Mouse (Mus musculus) embryonic fibroblast, embryonic 13.5 days (primary cell): ENCODE data around the gene Wdr1.

Experiments used
- CTCF ChIP-seq: IDR thresholded peaks from 2 replicates; pipeline ENCODE4 v1.5.1; 2011; ENCODE audit warnings: mild to moderate bottlenecking, control low read depth, low read length, moderate library complexity, borderline replicate concordance; ENCODE audit not compliant: insufficient read depth
- POLR2A ChIP-seq: IDR thresholded peaks from 2 replicates; pipeline ENCODE4 v1.6.1; 2011; ENCODE audit warnings: low read depth, mild to moderate bottlenecking, control low read depth, low read length, moderate library complexity

GRCm38 (mm10) chr5:38488026-38488425 lies 75.0 kb downstream of the Wdr1 start:
- TF ChIP-seq CTCF (no peak), POLR2A (no peak)
